Mouse (Mus musculus) gastrocnemius, adult 2 months (tissue): ENCODE results near the gene Stoml3. TPM values are rescaled to one million over a fixed set of nuclear protein-coding genes. Genes with fewer than 3 reads are reported as not detected.

Experiments used
- DNase-seq: peaks from one replicate; pipeline ENCODE4 v3.0.0; 2022
- H3K27ac ChIP-seq: fragments of 200-600 bp; 2 replicates; pipeline ENCODE4 v1.8.1; 2022; ENCODE audit warnings: mild to moderate bottlenecking
- H3K4me3 ChIP-seq: fragments of 200-600 bp; 2 replicates; pipeline ENCODE4 v1.8.1; 2022; ENCODE audit warnings: mild to moderate bottlenecking, moderate library complexity
- CTCF ChIP-seq: fragments of 200-600 bp; IDR thresholded peaks from 2 replicates; pipeline ENCODE4 v1.8.1; 2022; ENCODE audit warnings: antibody characterized with exemption, mild to moderate bottlenecking, moderate library complexity
- intact Hi-C: fragments of 180-260 bp; cut with DNase I; formaldehyde crosslinking; loops from one replicate; pipeline ENCODE4 v1.15.1; 2025
- total RNA-seq, 2 experiments: library from RNA; stranded (reverse); gene quantifications; 2 replicates each; pipeline ENCODE4 v1.2.3; 2021

Stoml3 gene
- total RNA-seq, 2 experiments from 2014 or later, result not detected

DNA sequence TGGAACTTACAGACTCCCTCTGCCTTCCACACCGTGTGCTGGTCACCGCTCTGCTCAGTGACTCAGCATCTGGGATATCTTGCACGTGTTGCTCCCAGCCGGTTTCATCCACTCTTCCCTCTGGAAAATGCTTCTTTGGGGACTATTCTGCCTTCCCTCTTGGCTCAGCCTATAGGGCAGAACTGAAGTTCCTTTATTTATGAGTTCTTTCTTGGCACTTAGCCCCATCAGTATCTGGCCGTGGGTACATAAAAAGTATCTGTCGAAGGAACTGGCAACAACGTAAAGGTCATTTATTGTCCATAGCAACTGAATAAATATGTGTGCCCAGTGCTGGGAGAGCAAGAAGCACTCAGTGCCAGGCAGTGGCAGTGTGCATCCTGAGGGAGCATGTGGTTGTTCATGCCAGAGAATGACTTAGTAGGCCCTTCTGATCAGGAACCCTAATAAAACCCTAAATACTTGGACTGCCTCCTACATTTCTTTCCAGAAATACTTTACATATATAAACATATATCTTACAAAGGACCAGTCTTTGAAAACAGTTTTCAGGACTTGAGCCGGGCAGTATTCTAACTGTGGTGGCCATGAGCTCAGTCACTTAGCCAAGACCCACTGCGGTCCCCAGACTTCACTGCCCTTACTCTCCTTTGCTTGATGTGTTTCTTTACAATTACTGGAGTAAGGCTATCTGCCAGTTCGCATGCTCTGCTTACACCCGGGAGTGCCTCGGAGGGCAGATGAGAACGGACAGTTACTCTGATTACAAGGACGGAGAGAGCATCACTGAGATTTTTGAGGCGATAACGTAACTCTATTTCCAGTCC lies 69.1 kb downstream of the Stoml3 start:
- intact Hi-C loops, result no loop called here
- H3K27ac ChIP-seq, result no peak overlapping the region
- no peak for TF ChIP-seq CTCF
- no peak for DNase-seq
- H3K4me3 ChIP-seq, result no peak overlapping the region

Other genes starting within 250 kb of the Stoml3 start
- gene Nhlrc3, start 25.3 kb upstream of the Stoml3 start, total RNA-seq, result 1 to 10 TPM; 2.1 to 2.9 TPM
- gene Proser1, start 25.0 kb upstream of the Stoml3 start, total RNA-seq, result 1 to 10 TPM; 7.0 to 7.4 TPM
- gene Frem2, start 168.7 kb downstream of the Stoml3 start, total RNA-seq, result 1 to 10 TPM in 1 of 2 experiments, under 1 TPM in 1; 0.94 to 3.9 TPM